Mouse (Mus musculus) kidney, postnatal 36 days (tissue): ENCODE measurements at regions not wholly inside any gene's neighbourhood (a gene's known extent, or its start where the extent isn't known, plus 50 kb on each side); places are given as distances from the start of the nearest gene placed in this dataset.

Experiments used
- DNase-seq, 2 experiments: peaks; one replicate each; pipeline ENCODE4 v3.0.0; 2021 to 2022; ENCODE audit warnings: mixed read lengths in 2 of 2

DNA sequence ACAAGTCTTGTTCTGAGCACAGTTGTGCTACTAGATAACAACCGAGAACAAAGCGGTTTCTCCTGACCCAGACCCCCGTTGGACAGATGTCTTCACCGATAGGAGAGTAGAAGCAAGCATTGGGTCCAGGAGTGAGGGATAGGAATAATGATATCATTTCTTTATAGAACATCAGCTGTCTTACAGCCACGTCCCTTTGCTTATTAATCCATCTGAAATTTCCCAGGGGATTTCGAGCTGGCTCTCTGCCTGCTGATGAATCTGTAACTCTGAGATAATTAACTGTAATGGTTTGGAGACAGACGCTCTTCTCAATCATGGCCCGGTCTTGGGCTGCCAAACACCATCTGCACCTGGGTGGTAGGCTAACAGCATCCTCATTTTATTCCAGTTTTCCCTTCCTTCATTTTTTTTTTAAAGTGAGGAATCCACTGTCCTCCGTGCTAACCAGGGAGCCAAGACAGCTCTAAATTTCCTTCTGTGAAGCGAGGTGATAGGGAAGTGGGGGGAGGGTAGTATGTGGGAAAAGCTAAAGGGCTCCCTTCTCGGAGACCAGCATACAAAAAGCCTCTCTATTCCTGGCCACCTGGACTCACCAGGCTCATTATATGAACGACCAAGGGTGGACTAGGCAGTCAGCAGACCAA, 75.0 kb upstream of the 1700025G04Rik start:
- no peak for DNase-seq

DNA sequence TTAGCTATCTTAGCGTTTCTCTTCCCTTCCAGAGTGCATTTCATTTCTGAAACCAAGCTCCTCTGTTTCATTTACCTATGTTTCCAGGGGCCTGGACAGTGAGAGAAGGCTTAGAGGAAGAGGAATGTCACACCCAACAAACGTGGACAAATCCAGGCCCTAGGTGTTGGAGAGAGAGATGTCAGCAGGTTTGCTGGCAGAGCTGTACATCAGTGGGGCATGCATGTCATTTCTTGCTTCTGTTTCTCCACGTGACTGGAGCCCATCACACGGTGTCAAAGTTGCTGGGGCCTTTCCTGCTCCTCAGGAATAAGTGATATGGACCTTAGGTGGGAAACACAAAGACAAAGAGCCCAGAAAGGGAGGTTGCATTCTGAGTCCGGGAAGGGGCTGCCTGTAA, 74.3 kb upstream of the 1700025G04Rik start:
- DNase-seq: no peak

DNA sequence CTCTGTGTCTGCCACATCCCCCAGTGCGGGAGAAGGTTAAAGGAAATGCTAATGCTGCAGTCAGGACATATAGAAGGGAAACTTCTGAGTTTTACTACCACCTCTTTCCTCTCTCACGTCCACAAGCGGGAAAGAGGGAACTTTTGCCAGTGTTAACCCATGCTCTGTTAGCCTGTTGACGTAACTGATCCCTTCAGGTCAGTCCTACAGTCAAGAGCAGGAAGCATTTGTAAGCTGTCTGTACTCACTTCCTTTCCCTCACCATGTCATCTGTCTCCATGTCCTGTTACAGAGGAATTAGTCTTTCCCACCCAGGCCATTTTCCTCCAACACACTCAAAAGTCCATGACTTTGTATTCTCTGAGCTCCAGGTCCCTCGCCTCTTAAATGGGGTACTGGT, 62.5 kb upstream of the 1700025G04Rik start:
- no peak for DNase-seq

DNA sequence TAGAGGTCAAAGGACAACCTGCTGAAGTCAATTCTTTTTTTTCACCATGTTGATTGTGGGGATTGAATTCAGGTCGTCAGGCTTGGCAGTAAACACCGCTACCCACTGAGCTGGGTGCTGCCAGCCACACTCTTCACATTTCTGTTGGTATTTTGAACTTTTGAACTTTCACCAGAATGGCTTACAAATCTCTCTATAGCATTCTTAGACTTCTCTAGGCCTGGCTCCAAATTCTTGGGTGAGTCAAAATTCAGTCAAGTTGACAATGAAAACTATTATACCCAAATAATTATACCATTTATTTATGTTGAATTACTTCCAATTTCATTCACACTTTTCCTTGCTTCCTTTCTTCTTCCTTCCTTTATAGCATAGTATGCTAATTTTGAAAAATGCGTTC, 58.8 kb upstream of the 1700025G04Rik start:
- DNase-seq: no peak

DNA sequence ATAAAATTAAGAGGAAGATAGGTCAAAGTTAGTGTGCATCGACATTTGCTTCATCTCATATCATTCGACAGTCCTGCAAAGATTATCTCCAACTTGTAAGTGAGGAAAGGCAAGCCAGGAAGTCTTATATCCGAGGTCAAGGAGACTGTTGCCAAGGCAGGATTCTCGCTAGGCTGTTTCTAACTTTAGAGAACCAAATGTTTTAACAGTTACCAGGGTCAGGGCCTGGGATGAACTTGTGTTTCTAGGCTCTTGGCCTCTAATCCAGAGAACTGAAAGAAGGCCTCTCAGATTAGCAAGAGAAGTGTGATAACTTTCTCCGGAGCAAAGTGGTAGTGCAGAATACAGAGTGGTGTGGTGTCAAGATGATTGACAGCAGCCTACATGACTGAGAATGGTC, 50.2 kb upstream of the 1700025G04Rik start:
- DNase-seq: peak; percentile 14 to 41
